Mouse (Mus musculus) C2C12 (cell line): ENCODE data around the gene Stat5a. TPM values are rescaled to one million over a fixed set of nuclear protein-coding genes. Genes with fewer than 3 reads are reported as not detected.

Experiments used
- H3K27me3 ChIP-seq: one replicate; pipeline ENCODE4 v1.6.1; 2011; ENCODE audit not compliant: control insufficient read depth, insufficient read depth, insufficient read length
- H3K36me3 ChIP-seq: one replicate; pipeline ENCODE4 v1.6.1; 2011; ENCODE audit not compliant: control insufficient read depth, insufficient read depth
- H3K4me3 ChIP-seq: one replicate; pipeline ENCODE4 v1.5.1; 2011; ENCODE audit warnings: mild to moderate bottlenecking, control low read depth; ENCODE audit not compliant: poor library complexity, insufficient read depth, severe bottlenecking
- H3K79me2 ChIP-seq: one replicate; pipeline ENCODE4 v1.6.1; 2011; ENCODE audit not compliant: control insufficient read depth, insufficient read depth
- H3K79me3 ChIP-seq: one replicate; pipeline ENCODE4 v1.6.1; 2011; ENCODE audit warnings: low read depth, control low read depth
- H3ac ChIP-seq: one replicate; pipeline ENCODE3; 2011; ENCODE audit warnings: low read depth; ENCODE audit not compliant: control insufficient read depth, insufficient read length
- CEBPB ChIP-seq: IDR thresholded peaks from one replicate; pipeline ENCODE4 v1.6.1; 2011; ENCODE audit warnings: low read depth, mild to moderate bottlenecking, control low read depth, moderate library complexity
- CTCF ChIP-seq: IDR thresholded peaks from one replicate; pipeline ENCODE4 v1.5.1; 2011; ENCODE audit not compliant: control insufficient read depth, insufficient read depth, insufficient read length
- FOSL1 ChIP-seq: IDR thresholded peaks from one replicate; pipeline ENCODE4 v1.8.0; 2011; ENCODE audit warnings: mild to moderate bottlenecking, low read length; ENCODE audit not compliant: poor library complexity, insufficient read depth, severe bottlenecking
- MAX ChIP-seq: IDR thresholded peaks from one replicate; pipeline ENCODE4 v1.6.1; 2011; ENCODE audit warnings: mild to moderate bottlenecking, control low read depth
- MYOD1 ChIP-seq: IDR thresholded peaks from one replicate; pipeline ENCODE4 v1.6.1; 2011; ENCODE audit warnings: low read depth; ENCODE audit not compliant: control insufficient read depth, insufficient read length
- MYOG ChIP-seq: IDR thresholded peaks from one replicate; pipeline ENCODE4 v1.6.1; 2011; ENCODE audit not compliant: control insufficient read depth, insufficient read length; ENCODE audit errors: extremely low read depth
- USF1 ChIP-seq: IDR thresholded peaks from one replicate; pipeline ENCODE4 v1.6.1; 2011; ENCODE audit warnings: low read depth, mild to moderate bottlenecking, control low read depth, moderate library complexity
- polyA plus RNA-seq: library from polyadenylated mRNA; unstranded; fragments of >200 nt; fragmentation: generic; extraction: Trizol; gene quantifications from one replicate; pipeline ENCODE4 v1.2.1, GENCODE M21; 2012; ENCODE audit warnings: missing spikeins

Stat5a gene
- polyA plus RNA-seq, 1 experiment: 13.3 TPM

- Histone ChIP-seq H3K36me3 (no peaks in the 10 kb centered on the region), H3ac (no peak overlapping the region), H3K27me3 (peaks cover 3% of the 10 kb centered on the region), H3K79me3 (no peaks in the 10 kb centered on the region), H3K79me2 (no peaks in the 10 kb centered on the region), H3K4me3 (no peak overlapping the region)
- TF ChIP-seq USF1: no peak
- TF ChIP-seq MYOD1: no peak
- no peak for TF ChIP-seq FOSL1
- TF ChIP-seq MYOG: no peak
- TF ChIP-seq MAX: no peak
- TF ChIP-seq CEBPB: no peak
- TF ChIP-seq CTCF: no peak
Measured at GRCm38 (mm10) chr11:100817311-100817710, 41.8 kb upstream of the Stat5a start.

GRCm38 (mm10) chr11:100818359-100819012, 40.7 kb upstream of the Stat5a start:
- no peaks in the 10 kb centered on the region for H3K79me2 ChIP-seq
- no peak overlapping the region for H3ac ChIP-seq
- H3K79me3 ChIP-seq: no peaks in the 10 kb centered on the region
- H3K27me3 ChIP-seq: peaks cover 3% of the 10 kb centered on the region
- TF ChIP-seq MAX (no peak), MYOD1 (no peak), FOSL1 (no peak), USF1 (no peak), MYOG (no peak)
- H3K36me3 ChIP-seq: no peaks in the 10 kb centered on the region
- H3K4me3 ChIP-seq: no peak overlapping the region

GRCm38 (mm10) chr11:100819048-100819447, 40.1 kb upstream of the Stat5a start:
- Histone ChIP-seq H3K36me3 (no peaks in the 10 kb centered on the region), H3K79me3 (no peaks in the 10 kb centered on the region), H3K27me3 (peaks cover 3% of the 10 kb centered on the region), H3ac (no peak overlapping the region), H3K4me3 (no peak overlapping the region), H3K79me2 (no peaks in the 10 kb centered on the region)
- TF ChIP-seq FOSL1: no peak
- TF ChIP-seq USF1: no peak
- no peak for TF ChIP-seq CEBPB
- TF ChIP-seq MAX: no peak
- TF ChIP-seq MYOD1: no peak
- TF ChIP-seq MYOG: no peak

- no peaks in the 10 kb centered on the region for H3K36me3 ChIP-seq
- no peak overlapping the region for H3ac ChIP-seq
- TF ChIP-seq MYOG (no peak), MYOD1 (no peak), CTCF (no peak), USF1 (no peak), CEBPB (no peak), FOSL1 (no peak), MAX (no peak)
- no peaks in the 10 kb centered on the region for H3K79me3 ChIP-seq
- H3K27me3 ChIP-seq: no peaks in the 10 kb centered on the region
- no peak overlapping the region for H3K4me3 ChIP-seq
- no peaks in the 10 kb centered on the region for H3K79me2 ChIP-seq
Measured at GRCm38 (mm10) chr11:100819626-100820025, 39.5 kb upstream of the Stat5a start.

DNA sequence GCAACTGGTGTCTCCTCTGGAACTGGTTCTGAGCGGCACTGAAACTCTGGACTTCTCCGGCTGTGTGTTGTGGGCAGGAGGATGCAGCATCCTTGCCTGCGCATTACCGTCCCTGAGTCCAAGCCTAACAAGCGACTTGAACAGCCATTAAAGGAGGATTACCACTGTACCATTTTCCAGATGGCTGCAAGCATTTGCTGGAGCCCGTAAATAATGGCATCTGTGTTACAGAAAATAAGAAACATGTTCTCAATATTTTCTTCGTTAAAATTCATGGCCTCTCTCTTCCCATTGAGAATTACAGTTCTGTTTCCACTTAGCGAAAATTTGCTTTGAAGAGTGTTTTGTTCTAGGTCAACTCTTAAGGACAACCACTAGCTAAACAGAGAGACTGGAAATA, 39.1 kb upstream of the Stat5a start:
- Histone ChIP-seq H3K79me3 (no peaks in the 10 kb centered on the region), H3ac (no peak overlapping the region), H3K36me3 (no peaks in the 10 kb centered on the region), H3K79me2 (no peaks in the 10 kb centered on the region), H3K27me3 (no peaks in the 10 kb centered on the region), H3K4me3 (no peak overlapping the region)
- no peak for TF ChIP-seq MAX
- TF ChIP-seq FOSL1: no peak
- no peak for TF ChIP-seq MYOG
- no peak for TF ChIP-seq CEBPB
- TF ChIP-seq MYOD1: no peak
- TF ChIP-seq CTCF: no peak

DNA sequence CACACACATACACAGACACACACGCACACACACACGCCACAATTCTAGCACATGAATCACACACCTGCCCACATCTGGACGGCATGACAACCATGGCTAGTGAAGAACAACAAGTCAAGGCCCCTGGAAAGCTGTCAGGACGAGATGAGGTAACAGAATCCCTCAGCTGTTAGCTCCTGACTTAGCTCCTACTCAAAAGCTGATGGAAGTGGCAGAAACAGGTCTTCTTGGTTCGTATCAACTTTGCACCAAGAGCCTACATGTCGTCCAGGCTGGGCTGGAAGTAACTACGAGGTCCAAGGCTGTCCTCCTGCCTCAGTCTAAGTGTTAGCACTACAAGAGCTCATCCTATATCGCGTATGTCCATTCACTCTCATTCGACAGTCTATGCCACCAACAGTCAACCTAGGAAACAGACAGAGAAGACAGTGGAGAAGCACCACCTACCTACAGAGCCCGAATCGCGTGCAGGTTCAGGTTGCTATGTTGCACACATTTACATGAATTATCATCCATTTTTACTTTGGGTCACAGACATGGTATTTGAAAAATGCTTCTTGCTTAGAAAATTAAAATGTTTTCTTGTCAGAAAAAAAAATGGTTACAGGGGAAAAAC, 37.4 kb upstream of the Stat5a start:
- no peaks in the 10 kb centered on the region for H3K79me3 ChIP-seq
- no peak overlapping the region for H3K4me3 ChIP-seq
- peaks cover 3% of the 10 kb centered on the region for H3K27me3 ChIP-seq
- H3K79me2 ChIP-seq: no peaks in the 10 kb centered on the region
- H3K36me3 ChIP-seq: no peaks in the 10 kb centered on the region
- no peak overlapping the region for H3ac ChIP-seq
- TF ChIP-seq MYOG (no peak), MAX (no peak), CTCF (no peak), CEBPB (no peak), FOSL1 (no peak), USF1 (no peak), MYOD1 (no peak)
